Mouse (Mus musculus) spleen, postnatal 4 days (tissue): ENCODE data around the gene Btg2.
A peak's percentile ranks its signal among the peaks of the same experiment; 100 is the strongest.

ENCODE experiments used
- DNase-seq, 2 experiments: peaks; one replicate each; pipeline ENCODE4 v3.0.0; 2022; ENCODE audit warnings: low spot score in 2 of 2

Gene Btg2

GRCm38 (mm10) chr1:134059739-134060695, 18.9 kb downstream of the Btg2 start:
- no peak for DNase-seq

DNA sequence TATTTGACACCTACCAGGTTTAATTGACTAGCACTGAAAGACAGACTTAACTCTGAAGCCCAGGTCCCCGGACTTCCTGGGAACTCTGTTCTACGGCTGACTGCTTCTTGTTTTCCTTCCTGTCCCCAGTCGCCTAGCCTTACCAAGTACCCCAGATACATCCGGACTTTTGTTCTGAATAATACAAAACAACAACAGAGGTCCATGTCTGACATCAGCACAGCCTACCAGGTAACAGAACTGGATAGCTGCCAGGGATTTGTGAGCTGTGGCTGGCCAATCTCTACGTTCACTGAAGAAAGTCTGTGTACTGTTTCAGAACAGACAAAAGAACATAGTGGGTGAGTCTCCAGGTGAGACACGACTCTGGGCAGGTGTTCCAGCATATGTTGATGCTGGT, 20.1 kb downstream of the Btg2 start:
- DNase-seq, result no peak

DNA sequence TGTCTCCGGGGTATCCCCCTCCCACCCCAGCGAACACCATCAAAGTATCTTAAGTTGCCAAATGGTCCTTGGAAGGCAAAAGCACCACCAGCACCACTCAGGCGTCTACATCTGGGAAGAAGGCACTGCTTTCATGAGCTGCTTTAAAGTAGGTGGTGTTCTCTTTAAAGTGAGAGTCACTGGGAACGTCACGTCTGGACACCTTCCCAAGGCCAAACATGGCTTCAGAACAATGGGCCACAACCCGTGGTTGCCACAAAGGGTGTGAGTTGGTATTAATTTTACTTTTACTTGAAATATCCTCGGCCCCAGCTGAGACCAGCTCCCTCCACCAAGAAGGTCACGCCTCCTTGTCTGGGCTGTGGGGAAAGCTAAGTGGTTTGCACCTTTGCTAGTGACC, 21.2 kb downstream of the Btg2 start:
- DNase-seq, result no peak

DNA sequence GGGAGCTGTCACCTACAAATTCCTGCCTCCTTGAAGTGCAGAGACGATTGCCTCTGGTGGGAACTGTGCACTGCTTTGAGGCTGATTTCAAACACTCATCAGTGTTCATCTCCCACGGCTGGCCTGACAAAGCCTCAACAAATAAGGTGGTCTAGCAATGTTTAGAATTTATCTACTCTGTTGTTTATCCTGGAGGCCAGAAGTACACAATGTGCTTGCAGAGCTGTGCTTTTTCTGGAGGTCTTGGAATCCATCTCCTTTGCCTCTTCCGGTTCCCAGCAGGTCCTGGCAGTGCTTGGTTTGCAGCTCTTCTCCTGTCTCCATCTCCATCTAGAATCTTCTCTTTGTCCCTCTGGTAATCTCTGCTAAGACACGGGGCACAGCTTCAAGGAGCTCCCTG, 22.6 kb downstream of the Btg2 start:
- no peak for DNase-seq

- no peak for DNase-seq
Measured at GRCm38 (mm10) chr1:134055666-134056245, 23.2 kb downstream of the Btg2 start.

DNA sequence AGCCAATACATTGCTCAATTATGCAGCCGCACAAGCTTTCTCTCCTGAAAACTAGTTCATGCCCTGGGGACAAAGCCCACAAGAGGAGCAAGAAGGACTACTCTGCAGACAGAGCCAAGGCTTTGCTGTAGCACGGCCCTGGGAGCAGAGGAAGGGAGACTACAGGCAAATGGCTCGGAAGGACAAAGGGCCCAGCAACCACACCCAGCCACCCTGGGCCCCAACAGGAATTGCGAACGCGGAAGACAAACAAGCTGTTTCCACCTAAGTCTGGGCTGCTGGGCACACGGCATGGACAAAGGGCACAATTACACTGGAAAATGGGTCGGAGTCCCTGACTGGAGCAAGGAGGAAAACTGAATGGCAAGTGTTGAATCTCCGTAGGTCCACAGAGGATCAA, 23.9 kb downstream of the Btg2 start:
- no peak for DNase-seq

DNA sequence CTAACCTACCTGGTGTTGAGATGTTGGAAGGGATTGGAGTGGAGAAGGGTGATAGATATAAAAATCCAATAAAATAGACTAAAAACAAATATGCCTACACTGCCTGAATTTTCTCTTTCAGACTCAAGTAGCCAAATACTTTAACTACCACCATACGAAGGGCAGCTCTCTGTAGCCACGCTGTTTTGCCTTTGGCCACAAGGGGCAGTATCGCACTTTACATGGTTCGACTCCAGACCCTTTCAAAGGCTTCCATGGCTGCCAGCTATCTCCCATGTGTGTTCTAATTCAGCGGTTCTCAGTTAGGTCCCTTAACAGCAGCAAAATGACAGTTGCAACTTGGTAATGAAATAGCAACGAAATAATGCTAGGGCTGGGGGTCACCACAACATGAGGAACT, 25.7 kb downstream of the Btg2 start:
- peak; percentile 86 to 96 for DNase-seq

DNA sequence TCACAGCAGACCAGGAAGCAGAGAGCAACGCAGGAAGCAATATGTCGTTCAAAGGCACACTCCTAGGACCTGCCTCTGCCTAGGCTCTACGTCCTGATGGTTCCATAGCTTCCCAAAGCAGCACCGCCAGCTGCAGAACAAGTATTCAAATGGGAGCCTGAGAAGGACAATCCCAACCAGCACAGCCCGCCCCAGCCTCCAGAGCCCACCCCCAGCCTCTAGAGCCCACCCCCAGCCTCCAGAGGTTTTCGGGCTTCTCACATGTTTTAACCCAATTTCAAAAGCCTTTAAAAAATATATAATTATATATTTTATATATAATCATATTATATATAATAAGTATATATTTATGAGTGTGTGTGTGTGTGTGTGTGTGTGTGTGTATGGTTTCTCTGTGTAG, 29.4 kb downstream of the Btg2 start:
- no peak for DNase-seq

DNA sequence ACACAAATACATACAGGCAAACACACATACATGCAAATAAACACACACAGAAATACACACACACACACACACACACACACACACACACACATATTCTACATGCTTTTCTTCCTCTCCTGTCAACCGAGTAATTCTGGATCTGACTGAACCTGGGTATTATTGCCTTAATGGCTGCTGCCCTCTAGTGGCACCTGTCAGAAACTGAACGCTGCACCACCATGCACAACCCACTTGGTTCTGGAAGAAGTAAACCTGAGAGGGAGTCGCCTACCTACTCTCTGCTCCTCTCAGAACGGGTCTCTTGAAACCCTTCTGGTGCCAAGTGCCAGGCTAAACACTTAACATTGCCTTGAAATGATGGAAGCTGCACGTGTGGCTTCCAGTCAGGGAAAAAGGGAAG, 30.2 kb downstream of the Btg2 start:
- DNase-seq, result peak; percentile 69 to 82

- no peak for DNase-seq
Measured at GRCm38 (mm10) chr1:134047431-134047830, 31.5 kb downstream of the Btg2 start.

GRCm38 (mm10) chr1:134046387-134046786, 32.5 kb downstream of the Btg2 start:
- DNase-seq, result no peak

GRCm38 (mm10) chr1:134045971-134046370, 32.9 kb downstream of the Btg2 start:
- DNase-seq, result peak in 1 of 2 experiments; percentile 51

DNA sequence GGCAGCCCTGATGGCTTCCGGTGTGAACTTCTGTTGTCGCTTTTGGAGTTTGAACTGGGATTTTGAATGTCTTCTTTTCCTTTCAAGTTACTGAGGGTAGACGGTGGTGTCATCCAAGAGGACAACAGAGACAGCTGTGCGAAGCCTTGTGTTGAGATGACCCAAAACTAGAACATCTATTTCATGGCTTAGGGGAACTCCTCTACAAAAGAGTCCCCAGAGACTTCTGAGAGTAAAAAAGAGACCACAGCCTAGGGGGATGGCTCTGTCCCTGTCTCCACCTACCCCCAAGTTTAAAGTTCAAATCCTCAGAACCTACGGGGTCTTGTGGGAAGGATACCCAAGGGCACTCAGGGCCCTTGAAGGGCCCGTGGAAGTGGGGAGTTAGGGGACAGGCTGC, 34.1 kb downstream of the Btg2 start:
- no peak for DNase-seq

- no peak for DNase-seq
Measured at GRCm38 (mm10) chr1:134042341-134042740, 36.6 kb downstream of the Btg2 start.

DNA sequence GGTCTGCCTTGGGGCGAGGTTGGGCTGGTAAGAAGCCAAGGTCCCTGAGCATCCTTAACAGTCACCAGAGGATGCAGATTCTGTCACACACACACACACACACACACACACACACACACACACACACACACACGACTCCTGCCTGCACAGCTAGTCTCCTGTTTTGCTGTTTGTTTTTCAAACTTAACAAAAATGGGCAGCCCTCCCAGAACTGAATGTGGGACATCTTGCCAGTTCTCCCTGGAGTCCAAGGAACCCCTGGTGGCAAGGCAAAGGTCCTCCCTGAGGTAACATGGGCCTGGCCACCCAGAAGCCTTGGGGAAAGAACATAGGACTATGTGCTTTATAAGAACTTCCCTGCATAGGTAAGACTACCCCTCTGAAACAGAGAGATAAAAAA, 37.0 kb downstream of the Btg2 start:
- DNase-seq, result no peak

DNA sequence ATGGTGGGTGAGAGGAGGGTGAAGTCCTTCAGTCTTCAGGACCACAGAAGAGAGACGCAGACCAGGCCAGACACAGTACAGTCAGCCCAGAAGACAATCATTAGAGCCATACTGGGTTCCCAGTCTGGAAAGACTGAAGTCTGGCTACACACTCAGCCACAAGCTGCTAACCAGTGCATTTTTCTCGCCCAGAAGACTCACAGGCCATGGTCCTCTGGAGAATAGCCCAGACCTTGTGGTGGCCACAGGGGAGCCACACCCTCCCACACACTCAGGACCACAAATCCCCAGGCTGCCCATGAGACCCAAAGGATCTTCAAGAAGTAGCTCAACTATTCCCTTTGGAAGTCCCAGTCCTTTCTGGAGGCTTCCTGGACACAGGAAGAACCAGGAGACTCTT, 39.6 kb downstream of the Btg2 start:
- DNase-seq, result no peak

DNA sequence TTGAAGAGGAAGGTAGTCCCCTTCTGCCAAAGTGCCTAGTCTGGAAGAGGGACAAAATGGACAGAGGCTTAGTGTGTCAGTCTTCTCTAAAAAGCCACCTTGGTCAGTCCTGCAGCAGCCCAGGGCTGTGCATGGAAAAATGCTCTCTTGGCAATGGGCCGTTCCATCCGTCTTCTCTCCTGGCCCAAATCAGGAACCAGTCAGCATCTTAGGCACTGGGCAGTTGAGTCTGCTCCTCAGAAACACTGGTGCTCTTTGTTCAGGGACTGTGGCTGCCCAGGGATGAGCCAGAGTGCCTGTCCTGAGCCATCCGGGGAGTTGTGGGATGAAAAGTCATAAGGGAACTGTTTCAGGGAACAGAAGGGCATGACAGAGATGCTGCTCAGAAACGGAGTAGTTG, 40.6 kb downstream of the Btg2 start:
- no peak for DNase-seq

GRCm38 (mm10) chr1:134037172-134037571, 41.7 kb downstream of the Btg2 start, which contains the start of gene Fmod:
Gene Fmod, plus strand, starts transcription at chr1:134037254.
- DNase-seq, result no peak

DNA sequence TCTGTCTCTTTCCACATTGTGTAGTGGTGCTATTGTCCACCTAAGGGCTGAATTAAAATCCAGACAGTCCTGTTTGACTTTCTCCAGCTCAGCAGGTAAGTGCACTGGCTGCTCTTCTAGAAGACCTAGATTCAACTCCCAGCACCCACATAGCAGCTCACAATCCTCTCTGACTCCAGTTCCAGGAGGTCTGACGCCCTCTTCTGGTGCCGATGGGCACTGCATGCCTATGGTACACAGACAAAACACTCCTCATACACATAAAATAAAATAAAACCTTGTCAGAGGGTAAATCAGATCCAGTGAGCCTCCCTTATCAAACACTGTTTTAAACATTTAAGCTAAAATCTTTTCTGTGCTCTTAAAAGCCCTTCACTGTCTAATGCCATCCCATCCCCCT, 42.4 kb downstream of the Btg2 start:
- DNase-seq, result no peak

GRCm38 (mm10) chr1:134028161-134028846, 50.6 kb downstream of the Btg2 start:
- DNase-seq, result no peak

DNA sequence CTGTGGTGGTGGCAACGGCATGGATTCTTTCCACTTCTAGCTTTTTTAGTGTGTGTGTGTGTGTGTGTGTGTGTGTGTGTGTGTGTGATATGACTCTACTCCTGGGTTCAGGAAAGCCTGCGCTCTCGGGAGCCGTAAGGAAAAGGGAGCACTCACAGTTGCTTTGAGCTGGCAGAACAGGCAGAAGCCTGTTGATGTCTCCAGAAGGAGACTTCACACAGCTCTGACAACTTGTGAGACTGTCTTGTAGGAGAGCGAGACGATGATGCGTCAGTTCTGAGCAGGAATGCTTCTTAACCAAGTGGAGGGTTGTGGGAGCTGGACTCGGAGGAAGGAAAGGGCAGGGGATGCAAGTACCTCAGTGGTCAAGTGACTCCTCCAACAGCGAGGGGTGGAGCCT, 52.2 kb downstream of the Btg2 start:
- no peak for DNase-seq

GRCm38 (mm10) chr1:134025975-134026374, 52.9 kb downstream of the Btg2 start:
- DNase-seq, result no peak
